Mouse (Mus musculus) intestine, embryonic 14.5 days (tissue): Measurements from ENCODE around the gene Mamstr. TPM values are rescaled to one million over a fixed set of nuclear protein-coding genes. Genes with fewer than 3 reads are reported as not detected.
"Not testable (repeated sequence)": the region's sequence is repeated elsewhere in the genome, so short reads cannot be mapped to it uniquely, and the experiment has no call there.

Experiments used
- ATAC-seq: fragments of 200-750 bp; cut with Nextera tagmentation; replicated peaks from 2 replicates; pipeline ENCODE4 v1.8.0; 2017; ENCODE audit warnings: low read depth, moderate number of reproducible peaks, moderate TSS enrichment, moderate library complexity; ENCODE audit not compliant: low FRiP score, low TSS enrichment
- DNase-seq: peaks from one replicate; pipeline ENCODE4 v3.0.0-alpha.2; 2018; ENCODE audit warnings: low spot score
- H3K27ac ChIP-seq: fragments of 300-500 bp; sonication (generic); 2 replicates; pipeline ENCODE4 v1.5.1; 2014; ENCODE audit warnings: low read depth, mild to moderate bottlenecking, control low read depth
- H3K27me3 ChIP-seq: fragments of 300-500 bp; sonication (generic); replicated peaks from 2 replicates; pipeline ENCODE4 v1.6.1; 2014; ENCODE audit warnings: low read length, control low read depth; ENCODE audit not compliant: control insufficient read depth, insufficient read depth
- H3K36me3 ChIP-seq: fragments of 300-500 bp; sonication (generic); 2 replicates; pipeline ENCODE4 v1.6.1; 2014; ENCODE audit warnings: low read length, control low read depth; ENCODE audit not compliant: control insufficient read depth, insufficient read depth
- H3K4me1 ChIP-seq: fragments of 300-500 bp; sonication (generic); replicated peaks from 2 replicates; pipeline ENCODE4 v1.6.1; 2014; ENCODE audit warnings: low read length, control low read depth, mixed read lengths; ENCODE audit not compliant: control insufficient read depth, insufficient read depth
- H3K4me2 ChIP-seq: fragments of 300-500 bp; sonication (generic); 2 replicates; pipeline ENCODE4 v1.6.1; 2014; ENCODE audit warnings: low read length
- H3K4me3 ChIP-seq: fragments of 300-500 bp; sonication (generic); 2 replicates; pipeline ENCODE4 v1.5.1; 2014; ENCODE audit warnings: low read depth, low read length, control low read depth, mixed read lengths
- H3K9ac ChIP-seq: fragments of 300-500 bp; sonication (generic); 2 replicates; pipeline ENCODE4 v1.6.1; 2014; ENCODE audit warnings: mild to moderate bottlenecking, low read length
- H3K9me3 ChIP-seq: fragments of 300-500 bp; sonication (generic); 2 replicates; pipeline ENCODE4 v1.6.1; 2016; ENCODE audit warnings: low read length, control low read depth; ENCODE audit not compliant: control insufficient read depth
- WGBS: fragments of 180-500 bp; shearing (Covaris S2); extraction: QIAGEN DNeasy Blood & Tissue Kit; methylation state at CpG from one replicate; pipeline ENCODE4 v1.1.7; 2014; 5-methylcytosine and 5-hydroxymethylcytosine counted together
- polyA plus RNA-seq: library from polyadenylated mRNA; unstranded; fragments of >200 nt; fragmentation: Nextera tagmentation; extraction: Ambion mirVana; gene quantifications from 2 replicates; pipeline ENCODE4 v1.2.1, GENCODE M21; 2014

The Mamstr gene
- polyA plus RNA-seq, 1 experiment from 2014 or later, result 6.8 TPM

GRCm38 (mm10) chr7:45654424-45655047 is 14.8 kb downstream of the Mamstr start:
- Histone ChIP-seq H3K4me1 (peaks cover 3% of the 10 kb centered on the region), H3K9ac (no peak overlapping the region), H3K27ac (0 out of 2 replicates have a peak overlapping the region, but pooled peaks have one; percentile 11), H3K4me3 (no peak overlapping the region), H3K36me3 (no peaks in the 10 kb centered on the region), H3K4me2 (peak overlapping the region; percentile 30; the same call in 1 of the 2 replicates), H3K27me3 (no peaks in the 10 kb centered on the region), H3K9me3 (no peaks in the 10 kb centered on the region)
- peak; percentile 65 for ATAC-seq
- no peak for DNase-seq
- whole genome bisulfite sequencing, result 36% methylated on average over 17 of the region's 17 CpGs

DNA sequence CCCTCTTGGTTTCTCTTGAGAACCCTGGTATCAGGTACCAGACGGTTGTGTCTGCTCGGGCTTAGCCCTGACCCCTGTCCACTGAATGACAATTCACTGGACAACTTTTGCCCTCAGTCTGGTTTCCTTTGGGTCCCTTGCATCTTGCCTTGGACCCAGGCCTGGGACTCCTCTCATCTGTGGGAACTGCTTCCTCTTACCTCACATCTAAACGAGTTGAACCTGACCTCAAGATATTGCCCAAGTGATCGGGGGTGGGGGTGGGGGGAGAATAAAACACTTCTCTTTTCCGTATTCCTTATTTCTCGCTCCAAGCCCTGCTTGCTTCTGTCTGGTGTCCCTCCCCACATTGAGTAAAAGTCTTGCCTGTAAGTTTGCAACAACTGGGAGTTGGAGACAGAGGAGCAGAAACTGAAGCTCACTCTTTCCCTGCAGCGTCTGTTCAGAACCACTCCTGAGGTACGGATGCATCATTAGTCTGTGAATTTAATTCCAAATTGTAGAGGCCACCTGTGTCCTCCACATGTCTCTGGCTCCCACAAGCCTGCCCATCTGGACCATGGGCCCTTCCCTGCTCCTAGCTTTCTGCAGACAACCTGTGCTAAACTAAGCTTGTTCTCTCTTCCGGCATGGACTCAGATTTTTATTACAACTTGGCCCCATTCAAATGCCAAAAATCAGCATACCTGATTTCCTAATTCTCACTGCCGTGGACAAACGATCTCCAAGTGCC is 21.1 kb downstream of the Mamstr start:
- H3K36me3 ChIP-seq, result no peaks in the 10 kb centered on the region
- H3K4me3 ChIP-seq, result no peak overlapping the region
- ATAC-seq, result no peak

DNA sequence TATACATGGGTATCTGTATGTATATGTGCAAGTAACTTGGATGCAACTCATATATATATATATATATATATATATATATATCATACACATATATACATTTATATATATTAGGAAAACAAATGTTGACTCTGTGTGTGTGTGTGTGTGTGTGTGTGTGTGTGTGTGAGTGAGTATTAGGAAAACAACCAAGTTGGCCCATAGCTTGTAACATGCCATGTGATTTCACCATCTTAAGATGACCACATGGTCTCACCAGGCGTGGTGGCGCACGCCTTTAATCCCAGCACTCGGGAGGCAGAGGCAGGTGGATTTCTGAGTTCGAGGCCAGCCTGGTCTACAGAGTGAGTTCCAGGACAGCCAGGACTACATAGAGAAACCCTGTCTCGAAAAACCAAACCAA is 21.9 kb downstream of the Mamstr start:
- H3K9ac ChIP-seq, H3K4me3 ChIP-seq, H3K4me2 ChIP-seq, H3K27ac ChIP-seq, H3K27me3 ChIP-seq, H3K36me3 ChIP-seq, H3K9me3 ChIP-seq, H3K4me1 ChIP-seq, DNase-seq, ATAC-seq: not testable (repeated sequence)
- WGBS, result 91% methylated on average over 6 of the region's 6 CpGs

More for the DNA sequence above, 21.1 kb downstream of the Mamstr start:
- Histone ChIP-seq H3K27ac (no peak overlapping the region), H3K9ac (no peak overlapping the region), H3K4me1 (peaks cover 6% of the 10 kb centered on the region; the same call in 1 of the 2 replicates), H3K4me2 (no peak overlapping the region), H3K9me3 (no peaks in the 10 kb centered on the region), H3K27me3 (no peaks in the 10 kb centered on the region)
- DNase-seq, result no peak
- WGBS, result 80% methylated on average over 11 of the region's 11 CpGs

- Histone ChIP-seq H3K4me1 (peaks cover 10% of the 10 kb centered on the region; the same call in 1 of the 2 replicates), H3K36me3 (no peaks in the 10 kb centered on the region), H3K4me2 (peak overlapping the region; percentile 34), H3K9me3 (no peaks in the 10 kb centered on the region), H3K4me3 (no peak overlapping the region; the same call in 1 of the 2 replicates), H3K27ac (no peak overlapping the region), H3K27me3 (no peaks in the 10 kb centered on the region), H3K9ac (no peak overlapping the region)
- DNase-seq, result peak; percentile 56
- ATAC-seq, result no peak
- WGBS, result 42% methylated on average over 13 of the region's 13 CpGs
These were observed 25.7 kb downstream of the Mamstr start for GRCm38 (mm10) chr7:45665303-45666138.

- ATAC-seq (0 out of 2 replicates have a peak, but pooled peaks have one; percentile 9), DNase-seq (no peak)
- H3K27ac ChIP-seq, result no peak within 1 kb of the TSS
- H3K4me1 ChIP-seq, result peaks cover 10% of the 10 kb centered on the region; the same call in 1 of the 2 replicates
- H3K9me3 ChIP-seq, result no peaks in the 10 kb centered on the region
- WGBS, result 70% methylated on average over 7 of the region's 7 CpGs
- H3K9ac ChIP-seq, result no peak within 1 kb of the TSS
- H3K27me3 ChIP-seq, result no peaks in the 10 kb centered on the region
- H3K4me2 ChIP-seq, result peak within 1 kb of the TSS; percentile 34
- H3K36me3 ChIP-seq, result no peaks in the 10 kb centered on the region
- H3K4me3 ChIP-seq, result no peak within 1 kb of the TSS; the same call in 1 of the 2 replicates
These were observed 26.4 kb downstream of the Mamstr start, which contains the start of gene Fut2 for GRCm38 (mm10) chr7:45666161-45666560. TSS of gene Fut2 (minus strand) at chr7:45666394.

DNA sequence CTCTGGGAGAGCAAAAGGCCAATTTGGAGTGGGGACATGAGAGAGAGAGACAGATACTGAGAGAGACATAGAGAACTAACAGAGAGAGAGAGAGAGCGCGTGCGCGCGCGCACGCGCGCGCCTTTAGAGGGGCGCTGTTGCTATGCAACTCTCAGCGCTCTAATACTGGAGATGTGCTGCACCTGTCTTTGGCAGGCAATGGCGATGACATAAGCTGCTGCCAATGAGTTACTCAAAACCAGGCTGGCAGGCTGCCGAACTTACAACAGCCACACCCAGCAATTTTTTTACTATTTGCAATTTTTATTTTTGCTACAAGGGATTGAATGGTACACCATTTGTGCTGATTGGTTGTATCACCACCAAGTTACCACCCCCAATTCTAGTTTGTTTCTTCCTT is 28.0 kb downstream of the Mamstr start:
- WGBS, result 73% methylated on average over 14 of the region's 14 CpGs
- H3K9ac ChIP-seq, result no peak overlapping the region
- H3K4me1 ChIP-seq, result peaks cover 10% of the 10 kb centered on the region; the same call in 1 of the 2 replicates
- DNase-seq (no peak), ATAC-seq (no peak)
- no peak overlapping the region for H3K4me2 ChIP-seq
- H3K27me3 ChIP-seq, result no peaks in the 10 kb centered on the region
- no peaks in the 10 kb centered on the region for H3K36me3 ChIP-seq
- no peak overlapping the region for H3K4me3 ChIP-seq
- H3K27ac ChIP-seq, result no peak overlapping the region
- no peaks in the 10 kb centered on the region for H3K9me3 ChIP-seq

DNA sequence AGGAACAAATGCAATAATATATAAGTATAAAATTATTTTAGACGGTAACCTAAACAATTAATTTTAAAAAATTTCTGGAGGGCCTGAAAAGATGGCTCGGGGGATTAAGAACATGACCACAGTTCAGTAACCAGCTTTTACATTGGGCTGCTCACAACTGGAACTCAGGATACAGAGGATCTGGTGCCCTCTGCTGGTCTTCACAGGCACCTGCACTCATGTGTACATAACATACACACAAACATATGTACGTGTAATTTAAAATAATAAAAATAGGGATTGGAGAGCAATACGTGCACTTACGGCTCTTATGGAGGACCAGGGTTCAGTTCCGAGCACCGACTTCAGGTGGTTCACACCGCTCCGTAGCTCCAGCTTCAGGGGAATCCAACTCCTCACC is 29.1 kb downstream of the Mamstr start:
- no peak for DNase-seq
- Histone ChIP-seq H3K36me3 (no peaks in the 10 kb centered on the region), H3K4me3 (no peak overlapping the region), H3K27me3 (no peaks in the 10 kb centered on the region), H3K9me3 (no peaks in the 10 kb centered on the region), H3K4me1 (peaks cover 10% of the 10 kb centered on the region; the same call in 1 of the 2 replicates), H3K27ac (no peak overlapping the region), H3K9ac (no peak overlapping the region), H3K4me2 (no peak overlapping the region)
- ATAC-seq, result no peak
- WGBS, result 95% methylated on average over 9 of the region's 9 CpGs

- Histone ChIP-seq H3K27me3 (no peaks in the 10 kb centered on the region), H3K36me3 (no peaks in the 10 kb centered on the region), H3K9me3 (no peaks in the 10 kb centered on the region), H3K27ac (peak overlapping the region; percentile 8), H3K4me2 (no peak overlapping the region), H3K4me1 (peaks cover 9% of the 10 kb centered on the region), H3K4me3 (no peak overlapping the region), H3K9ac (no peak overlapping the region)
- ATAC-seq, result peak; percentile 64; the same call in 1 of the 2 replicates
- peak; percentile 60 for DNase-seq
- WGBS, result 52% methylated on average over 7 of the region's 7 CpGs
These were observed 38.0 kb downstream of the Mamstr start for GRCm38 (mm10) chr7:45677627-45678295.
